Mouse (Mus musculus): ENCODE measurements around the gene Tmem179. TPM values are rescaled to one million over a fixed set of nuclear protein-coding genes. Genes with fewer than 3 reads are reported as not detected.

The Tmem179 gene
- total RNA-seq (2022) = not detected

GRCm38 (mm10) chr12:112516697-112517337 is at the start of gene Tmem179:
TSS of gene Tmem179 (minus strand) at chr12:112516747.
- peak; percentile 70 for DNase-seq (ENCODE audit: low spot score)

DNA sequence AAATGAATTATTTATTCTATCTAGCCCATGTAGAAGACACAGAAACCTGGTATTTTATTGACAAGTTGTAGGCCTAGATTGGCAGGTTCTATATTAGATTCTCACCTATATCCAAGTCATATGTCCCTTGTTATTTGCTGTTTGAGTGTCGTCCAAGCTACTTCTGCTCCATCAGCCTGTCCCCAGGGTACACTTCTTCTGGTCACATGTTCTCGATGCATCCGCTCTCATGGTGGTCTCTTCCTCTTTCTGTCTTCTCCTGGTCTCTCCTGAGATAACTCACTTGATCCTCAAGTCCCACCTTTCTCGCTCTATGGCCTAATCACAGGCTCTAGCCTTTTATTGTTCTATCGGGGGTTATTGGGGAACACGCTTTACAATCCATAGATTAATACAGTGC is 46.5 kb upstream of the Tmem179 start:
- no peak for DNase-seq (ENCODE audit: low spot score)

DNA sequence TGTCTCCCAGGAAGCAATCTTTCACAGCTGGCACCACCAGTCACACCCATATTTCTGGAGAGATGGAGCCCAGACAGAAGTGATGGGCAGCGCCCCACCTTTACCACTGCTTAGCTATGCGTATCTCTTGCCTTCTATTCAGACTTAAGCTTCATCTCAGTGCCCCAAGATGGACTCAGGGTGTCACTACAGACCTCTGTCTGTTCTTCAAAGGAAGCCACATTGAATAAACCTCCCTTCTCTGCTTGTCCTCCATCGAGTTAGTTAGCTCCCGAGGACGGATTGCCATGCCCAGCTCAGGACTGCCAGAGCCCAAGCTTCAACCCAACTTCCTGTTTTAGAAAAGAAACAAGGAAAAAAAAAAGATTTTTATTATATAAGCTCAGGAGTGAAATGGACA is 45.9 kb upstream of the Tmem179 start:
- no peak for DNase-seq (ENCODE audit: low spot score)

DNA sequence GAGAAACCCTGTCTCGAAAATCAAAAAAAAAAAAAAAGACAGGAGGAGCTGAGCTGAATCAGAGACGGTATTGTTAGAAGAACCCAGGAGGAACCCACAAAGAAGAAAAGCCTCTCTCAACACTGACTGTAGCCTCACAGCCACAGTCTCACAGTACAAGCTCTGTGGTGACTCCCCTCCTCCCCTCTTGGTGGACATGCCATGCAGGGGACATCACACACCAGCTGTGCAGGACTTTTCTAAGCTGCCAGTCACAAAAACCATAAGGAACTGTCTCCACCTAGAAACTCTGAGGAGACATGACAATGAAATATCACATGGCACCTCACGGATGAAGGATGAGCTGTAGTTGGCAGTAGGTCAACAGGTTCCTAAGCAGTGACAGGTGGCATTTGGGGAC is 44.6 kb upstream of the Tmem179 start:
- no peak for DNase-seq (ENCODE audit: low spot score)

DNA sequence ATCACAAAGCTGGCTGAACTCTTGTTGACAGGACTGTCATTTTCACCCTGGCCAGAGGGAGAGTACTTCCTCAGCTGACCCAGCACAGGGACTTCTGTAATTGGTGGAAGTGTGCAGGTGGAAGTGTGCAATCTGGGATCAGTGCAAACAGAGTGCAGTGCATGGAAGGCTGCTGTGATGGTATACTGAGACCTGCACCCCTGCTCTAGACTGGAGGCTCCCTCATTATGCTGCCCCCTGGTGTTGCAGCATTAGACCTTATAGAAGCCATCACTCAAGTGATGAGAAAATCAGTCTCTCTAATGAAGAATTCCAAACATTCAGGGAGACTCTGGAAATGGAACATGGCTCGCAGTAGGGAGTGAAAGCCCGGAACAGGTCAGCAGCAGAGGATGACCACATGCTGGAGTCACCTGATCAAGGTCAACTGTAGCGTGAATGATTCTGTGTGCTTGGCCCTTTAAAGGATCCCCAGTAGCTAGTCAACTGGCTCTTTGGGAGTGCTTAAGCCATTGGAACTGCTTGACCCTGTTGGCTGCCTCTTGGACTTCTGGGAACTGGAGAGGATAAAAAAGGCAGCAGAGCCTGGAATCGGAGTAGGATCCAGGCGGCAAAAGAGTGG is 43.7 kb upstream of the Tmem179 start:
- DNase-seq (ENCODE audit: low spot score) = no peak

GRCm38 (mm10) chr12:112559671-112560070 is 43.1 kb upstream of the Tmem179 start:
- DNase-seq (ENCODE audit: low spot score) = no peak

GRCm38 (mm10) chr12:112559231-112559630 is 42.7 kb upstream of the Tmem179 start:
- DNase-seq (ENCODE audit: low spot score) = peak; percentile 65

DNA sequence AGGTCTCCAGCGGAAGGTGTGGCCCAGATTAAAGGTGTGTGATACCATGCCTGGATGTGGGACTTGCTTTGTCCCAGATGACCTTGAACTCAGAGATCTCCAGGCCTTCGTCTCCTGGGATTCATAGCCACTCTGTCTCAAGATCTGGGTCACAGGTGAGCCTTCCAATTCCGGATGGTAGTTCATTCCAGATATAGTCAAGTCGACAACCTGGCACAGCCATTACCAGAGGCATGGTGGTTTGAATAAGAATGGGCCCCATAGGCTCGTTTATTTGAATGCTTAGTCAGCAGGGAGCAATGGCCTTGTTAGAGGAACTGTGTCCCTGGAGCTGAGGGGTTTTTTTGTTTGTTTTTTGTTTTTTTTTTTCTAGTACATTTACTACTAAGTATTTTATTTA is 40.7 kb upstream of the Tmem179 start:
- DNase-seq (ENCODE audit: low spot score) = no peak

DNA sequence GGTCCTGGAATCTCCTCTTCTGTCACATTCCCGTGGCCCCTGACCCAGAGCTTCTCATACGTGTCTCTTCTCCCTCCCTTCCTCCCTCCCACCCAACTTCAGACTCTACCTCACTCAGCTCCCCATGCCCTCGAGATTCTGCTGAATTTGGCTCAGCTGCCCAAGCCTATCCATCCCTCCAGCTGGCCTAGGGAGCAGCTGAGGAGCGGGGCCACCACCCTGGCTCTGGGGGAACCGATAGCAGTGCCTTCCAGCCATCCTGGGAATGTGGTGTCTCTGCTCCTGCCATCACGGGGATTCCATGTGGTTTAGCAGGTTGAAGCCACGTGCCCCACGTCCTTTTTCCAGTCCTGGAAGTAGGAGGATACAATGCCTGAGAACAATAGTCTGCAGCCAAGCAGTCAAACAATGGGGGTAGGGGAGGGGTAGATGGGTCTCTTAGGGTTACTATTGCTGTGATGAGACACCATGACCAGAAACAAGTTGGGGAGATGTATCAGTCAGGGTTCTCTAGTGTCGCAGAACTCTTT is 40.0 kb upstream of the Tmem179 start:
- DNase-seq (ENCODE audit: low spot score) = peak; percentile 41

DNA sequence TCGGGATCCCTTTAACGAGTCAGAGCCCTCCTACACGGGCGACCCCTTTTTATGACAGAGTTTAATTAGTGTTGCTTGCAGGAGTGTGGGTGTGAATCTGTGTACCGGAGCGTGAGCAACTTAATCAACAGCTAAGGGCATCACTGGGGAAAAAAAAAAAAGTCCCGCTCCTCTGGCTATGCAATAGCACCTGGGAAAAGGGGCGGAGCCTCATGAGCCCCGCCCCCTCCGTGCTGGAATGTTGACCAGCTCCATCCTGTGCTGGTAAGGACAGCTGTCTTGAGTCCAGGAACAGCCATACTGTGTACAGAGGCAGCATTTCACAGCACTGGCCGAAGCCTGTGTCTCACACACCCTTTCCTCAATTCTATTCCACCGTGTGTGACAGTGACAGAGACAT is 38.4 kb upstream of the Tmem179 start:
- DNase-seq (ENCODE audit: low spot score) = no peak

GRCm38 (mm10) chr12:112552520-112552919 is 36.0 kb upstream of the Tmem179 start:
- DNase-seq (ENCODE audit: low spot score) = no peak

- DNase-seq (ENCODE audit: low spot score) = peak; percentile 88
These were observed 35.4 kb upstream of the Tmem179 start for GRCm38 (mm10) chr12:112551861-112552375.

DNA sequence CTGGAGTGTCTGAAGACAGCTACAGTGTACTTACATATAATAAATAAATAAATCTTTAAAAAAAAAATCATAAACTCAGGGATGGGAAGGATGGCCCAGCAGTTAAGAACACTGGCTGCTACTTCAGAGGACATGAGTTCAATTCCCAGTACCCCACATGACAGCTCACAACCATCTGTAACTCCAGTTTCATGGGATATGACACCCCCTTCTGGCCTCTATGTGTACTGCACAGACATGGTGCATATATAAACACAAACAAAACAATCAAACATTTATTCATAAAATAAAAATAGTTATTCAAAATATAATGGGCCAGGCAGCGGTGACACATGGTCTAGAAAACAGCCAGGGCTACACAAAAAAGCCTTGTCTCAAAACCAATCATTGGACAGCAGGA is 32.7 kb upstream of the Tmem179 start:
- no peak for DNase-seq (ENCODE audit: low spot score)

DNA sequence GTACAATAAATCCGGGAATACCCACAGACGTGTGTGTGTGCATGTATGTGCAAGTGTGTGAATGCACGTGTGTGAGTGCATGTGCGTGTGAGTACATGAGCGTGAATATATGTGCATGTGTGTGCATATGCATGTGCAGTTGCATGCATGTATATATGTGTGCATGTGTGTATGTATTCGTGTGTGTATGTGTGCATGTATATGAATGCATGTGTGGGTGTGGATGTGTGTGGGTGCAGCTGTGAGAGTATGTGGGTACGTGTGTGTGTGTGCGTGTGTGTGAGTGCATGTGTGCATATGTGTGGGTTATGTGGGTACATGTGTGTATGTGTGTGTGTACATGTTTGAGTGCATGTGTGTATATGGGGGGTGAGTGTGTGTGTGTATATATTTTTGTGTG is 29.6 kb upstream of the Tmem179 start:
- no peak for DNase-seq (ENCODE audit: low spot score)

GRCm38 (mm10) chr12:112544946-112545701 is 28.6 kb upstream of the Tmem179 start:
- DNase-seq (ENCODE audit: low spot score) = no peak

- no peak for DNase-seq (ENCODE audit: low spot score)
These were observed 27.4 kb upstream of the Tmem179 start for GRCm38 (mm10) chr12:112543941-112544340.

DNA sequence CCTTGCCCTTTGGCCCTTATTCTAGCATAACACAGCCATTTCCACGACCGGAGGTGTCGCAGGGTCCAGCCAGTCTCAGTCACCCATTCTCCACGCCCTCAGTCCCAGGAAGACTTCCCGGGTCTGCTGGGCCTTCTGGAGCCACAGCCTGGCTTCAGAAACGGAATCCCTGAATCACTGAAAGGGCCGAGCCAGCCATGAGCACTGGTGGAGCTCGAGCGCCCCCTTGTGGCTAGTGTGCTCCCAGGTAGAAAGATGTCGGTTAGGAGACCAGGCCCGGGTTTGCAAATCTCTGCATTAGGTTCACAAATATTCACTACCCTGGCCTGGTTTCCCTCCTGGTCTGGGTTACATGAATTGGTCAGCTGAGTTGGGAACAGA is 26.4 kb upstream of the Tmem179 start:
- peak; percentile 83 for DNase-seq (ENCODE audit: low spot score)

DNA sequence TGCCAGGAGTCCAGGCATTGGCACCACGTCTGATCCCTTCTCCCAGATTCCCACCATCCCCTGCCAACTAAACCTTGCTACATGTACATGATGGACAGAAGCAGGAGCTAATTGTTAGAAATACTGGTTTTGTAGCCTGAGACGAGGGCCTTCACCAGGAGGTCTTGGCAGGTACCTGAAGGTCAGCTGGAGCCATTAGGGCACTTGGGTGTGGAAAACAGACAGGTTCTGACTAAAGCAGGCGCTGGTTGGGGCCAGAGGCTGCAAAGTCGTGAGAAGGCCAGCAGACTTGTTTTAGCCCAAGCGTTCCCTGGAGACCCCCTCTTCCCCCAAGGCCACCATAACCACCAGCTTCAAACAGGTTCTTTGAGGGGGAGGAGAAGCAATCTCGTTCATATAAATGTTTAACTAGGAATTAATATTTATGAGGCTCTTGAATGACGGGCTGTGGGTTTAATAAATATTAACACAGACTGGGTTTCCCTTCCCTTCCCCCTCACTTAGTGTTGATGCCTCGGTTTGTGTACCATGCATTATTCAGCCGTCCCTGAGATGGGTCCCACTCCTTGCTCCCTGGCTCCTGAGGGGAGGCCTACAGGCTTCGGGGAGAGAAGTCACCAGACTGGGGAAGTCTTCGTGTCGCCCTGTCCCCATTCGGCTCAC is 25.8 kb upstream of the Tmem179 start:
- DNase-seq (ENCODE audit: low spot score) = no peak

- no peak for DNase-seq (ENCODE audit: low spot score)
These were observed 25.0 kb upstream of the Tmem179 start for GRCm38 (mm10) chr12:112541483-112542091.

DNA sequence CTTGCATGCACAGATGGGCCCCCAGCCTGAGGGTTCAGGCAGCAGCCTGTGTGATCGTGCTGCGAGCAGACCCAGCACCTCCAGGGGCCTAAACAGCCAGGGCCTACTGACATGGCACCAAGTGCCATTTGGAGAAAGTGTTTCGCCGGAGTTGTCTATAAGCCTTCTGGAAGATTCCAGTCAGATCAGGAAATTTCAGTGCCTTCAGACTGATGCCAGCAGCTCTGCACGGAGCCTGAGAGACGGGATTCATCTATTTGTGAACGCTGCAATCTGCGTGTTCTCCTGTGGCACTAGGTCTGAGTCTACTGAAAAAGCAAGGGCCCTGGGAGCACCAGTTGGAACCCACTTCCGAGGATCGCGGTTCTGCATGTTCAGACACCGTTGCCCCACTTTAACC is 23.8 kb upstream of the Tmem179 start:
- no peak for DNase-seq (ENCODE audit: low spot score)

- no peak for DNase-seq (ENCODE audit: low spot score)
These were observed 23.0 kb upstream of the Tmem179 start for GRCm38 (mm10) chr12:112539466-112539965.

All from heart, adult 8-10 months (tissue).